Mouse (Mus musculus): ENCODE data around the gene Rnf121.
"Not testable (repeated sequence)": the region's sequence is repeated elsewhere in the genome, so short reads cannot be mapped to it uniquely, and the experiment has no call there.

The Rnf121 gene

DNA sequence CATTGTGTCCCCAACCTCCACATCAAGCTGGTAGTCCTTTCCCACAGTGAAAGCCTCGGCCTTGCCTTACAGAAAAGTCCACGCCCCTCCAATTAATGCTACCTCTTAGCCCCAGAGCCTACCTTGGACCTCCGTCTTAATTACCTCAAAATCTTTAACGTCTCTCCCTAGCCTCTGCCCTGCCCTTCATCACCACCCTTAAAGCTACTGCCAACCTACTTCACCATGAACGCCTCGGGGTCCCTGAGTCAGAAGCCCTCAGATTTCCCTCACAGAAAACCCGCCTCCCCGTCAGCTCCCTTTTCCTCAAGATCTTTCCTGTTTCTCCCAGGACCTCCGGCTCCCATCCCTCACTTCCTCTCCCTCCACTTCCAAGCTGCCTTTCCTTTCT, 619 bp downstream of the Rnf121 start:
- no peak for DNase-seq (ENCODE audit: low read depth, low spot score)

GRCm38 (mm10) chr7:102063891-102064290, 1.4 kb downstream of the Rnf121 start:
- no peak for DNase-seq (ENCODE audit: low read depth, low spot score)

- no peak for DNase-seq (ENCODE audit: low read depth, low spot score)
Observed at GRCm38 (mm10) chr7:102062203-102062602, 3.1 kb downstream of the Rnf121 start.

GRCm38 (mm10) chr7:102061353-102061752, 3.9 kb downstream of the Rnf121 start:
- DNase-seq (ENCODE audit: low read depth, low spot score): no peak

DNA sequence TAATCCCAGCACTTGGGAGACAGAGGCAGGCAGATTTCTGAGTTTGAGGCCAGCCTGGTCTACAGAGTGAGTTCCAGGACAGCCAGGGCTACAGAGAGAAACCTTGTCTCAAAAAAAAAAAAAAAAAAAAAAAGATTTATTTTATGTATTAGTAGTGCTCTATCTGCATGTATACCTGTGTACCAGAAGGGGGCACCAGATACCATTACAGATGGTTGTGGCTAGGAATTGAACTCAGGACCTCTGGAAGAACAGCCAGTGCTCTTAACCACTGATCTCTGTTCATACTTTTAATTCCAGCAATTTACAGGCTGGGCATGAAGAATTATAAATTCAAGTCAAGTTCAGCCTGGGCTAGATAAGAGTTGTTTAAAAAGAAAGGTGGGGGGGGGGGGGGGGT, 16.7 kb downstream of the Rnf121 start:
- DNase-seq (ENCODE audit: low read depth, low spot score): peak; percentile 52

DNA sequence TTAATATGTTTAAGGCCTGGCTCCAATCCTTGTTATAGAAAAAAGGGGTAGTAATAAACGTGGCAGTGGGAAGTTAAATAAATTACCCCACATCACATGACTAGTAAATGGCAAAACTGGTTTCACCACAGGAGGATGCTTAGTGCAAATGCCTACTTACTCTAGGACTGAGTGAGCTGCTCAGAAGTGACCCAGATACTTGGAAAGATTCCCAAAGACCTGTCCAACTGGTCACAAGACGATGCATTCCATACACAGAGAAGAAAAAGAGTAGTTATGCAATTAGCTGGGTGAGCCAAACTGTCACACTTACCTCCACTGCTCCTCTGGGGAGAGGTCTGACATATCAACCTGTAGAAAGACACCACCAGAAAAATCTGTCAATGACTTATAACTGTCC, 23.0 kb downstream of the Rnf121 start:
- no peak for DNase-seq (ENCODE audit: low read depth, low spot score)

GRCm38 (mm10) chr7:102037318-102037717, 28.0 kb downstream of the Rnf121 start:
- no peak for DNase-seq (ENCODE audit: low read depth, low spot score)

GRCm38 (mm10) chr7:102035534-102035933, 29.7 kb downstream of the Rnf121 start:
- no peak for DNase-seq (ENCODE audit: low read depth, low spot score)

DNA sequence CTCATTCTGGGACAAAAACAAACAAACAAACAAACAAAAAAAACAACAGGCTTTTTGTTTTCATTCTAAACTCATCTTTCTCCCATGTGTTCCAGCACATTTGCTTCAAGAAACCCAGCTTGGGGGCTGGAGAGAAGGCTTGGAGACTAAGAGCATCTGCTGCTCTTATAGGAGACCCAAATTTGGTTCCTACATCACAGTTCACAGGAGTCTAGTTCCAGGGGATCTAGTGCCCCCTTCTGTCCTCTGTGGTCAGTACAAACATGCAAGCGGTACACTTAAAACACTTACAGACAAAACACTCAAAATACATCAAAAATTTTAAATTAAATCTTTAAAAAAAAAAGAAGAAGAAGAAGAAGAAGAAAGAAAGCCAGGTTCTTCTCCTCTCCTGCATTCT, 30.4 kb downstream of the Rnf121 start:
- peak; percentile 18 for DNase-seq (ENCODE audit: low read depth, low spot score)

GRCm38 (mm10) chr7:102025187-102026119, 39.8 kb downstream of the Rnf121 start:
- no peak for DNase-seq (ENCODE audit: low read depth, low spot score)

- no peak for DNase-seq (ENCODE audit: low read depth, low spot score)
Observed at GRCm38 (mm10) chr7:102023821-102024220, 41.4 kb downstream of the Rnf121 start.

GRCm38 (mm10) chr7:102020934-102021333, 44.3 kb downstream of the Rnf121 start:
- not testable (repeated sequence) for DNase-seq (ENCODE audit: low read depth, low spot score)

GRCm38 (mm10) chr7:102019362-102019761, 45.9 kb downstream of the Rnf121 start:
- DNase-seq (ENCODE audit: low read depth, low spot score): no peak

DNA sequence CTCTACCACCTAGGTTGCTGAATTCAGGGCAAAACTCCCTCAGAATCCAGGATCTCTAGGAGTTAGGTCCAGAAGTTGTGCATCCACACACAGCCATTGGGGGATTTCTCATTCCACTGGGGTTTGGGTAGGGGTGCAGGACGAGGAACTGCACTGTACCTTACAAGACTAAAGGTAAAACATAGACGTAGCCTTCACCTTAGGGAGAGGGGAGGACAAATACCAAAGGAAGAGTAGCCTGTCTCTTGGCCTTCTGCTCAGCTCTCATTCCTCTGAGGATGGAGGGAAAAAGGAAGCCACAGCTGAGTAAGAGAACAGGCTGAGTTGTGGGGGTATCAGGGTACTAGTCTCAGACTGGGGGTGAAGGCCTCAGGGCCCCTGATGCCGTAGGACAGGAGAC, 46.7 kb downstream of the Rnf121 start, which contains the start of gene Il18bp:
Gene Il18bp (minus strand): TSS at position 101 of the 400 bp plus-strand sequence.
- no peak for DNase-seq (ENCODE audit: low read depth, low spot score)

DNA sequence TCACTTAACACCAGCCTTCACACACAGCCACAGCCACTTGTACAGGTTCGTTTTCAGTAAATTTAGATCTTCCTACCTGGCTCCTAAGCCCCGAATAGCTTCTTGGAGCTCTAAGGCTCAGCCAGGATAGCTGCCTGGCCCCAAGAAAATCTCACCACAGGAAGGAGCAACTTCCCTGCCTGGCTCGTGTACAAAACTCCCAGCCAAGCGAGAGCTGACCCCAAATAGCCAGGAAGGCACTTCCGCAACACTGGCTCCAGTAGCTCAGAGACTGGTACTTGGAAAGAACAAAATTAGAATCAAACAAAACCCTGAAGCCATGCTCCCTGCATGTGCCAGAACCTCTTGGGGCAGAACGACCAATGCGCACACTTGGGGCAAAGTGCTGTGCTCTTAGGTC, 47.2 kb downstream of the Rnf121 start:
- DNase-seq (ENCODE audit: low read depth, low spot score): no peak

- no peak for DNase-seq (ENCODE audit: low read depth, low spot score)
Observed at GRCm38 (mm10) chr7:102017452-102017851, 47.8 kb downstream of the Rnf121 start.

DNA sequence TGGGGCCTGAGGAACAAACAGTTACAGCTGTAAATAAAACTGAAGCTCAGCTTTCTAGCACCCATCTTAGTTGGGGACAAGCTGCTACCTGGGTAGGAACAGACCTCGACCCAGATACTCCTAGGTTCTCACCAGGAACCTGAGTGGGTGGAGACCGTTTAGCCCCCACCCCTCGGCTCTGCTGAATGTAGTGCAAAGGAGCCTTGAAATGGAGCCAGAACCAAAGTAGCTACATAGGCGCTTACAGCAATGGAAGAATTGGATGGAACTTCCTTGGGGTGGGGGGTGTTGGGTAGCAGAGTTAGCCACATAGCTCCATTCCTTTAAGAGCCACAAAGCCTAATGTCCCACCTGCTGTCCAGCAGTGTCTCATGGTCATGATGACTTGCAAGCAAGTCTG, 48.3 kb downstream of the Rnf121 start:
- no peak for DNase-seq (ENCODE audit: low read depth, low spot score)

DNA sequence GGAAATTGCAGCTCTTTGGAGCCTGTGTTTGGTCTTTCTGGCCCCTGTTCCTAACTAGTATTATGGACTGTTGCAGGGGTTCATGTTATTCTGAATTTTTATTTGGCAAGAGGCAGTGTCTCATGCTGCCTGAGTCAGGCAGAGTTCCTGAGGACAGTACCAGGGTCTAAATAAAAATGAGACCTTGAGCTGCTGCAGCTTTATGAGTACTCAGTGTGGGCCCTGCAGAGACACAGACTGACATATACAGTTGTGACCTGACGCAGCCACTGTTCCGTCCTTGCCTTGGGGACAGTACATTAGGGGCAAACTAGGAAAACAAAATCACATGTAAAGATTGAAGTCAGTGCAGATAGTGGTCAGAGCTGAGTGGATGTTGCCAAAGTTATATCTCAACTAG, 50.3 kb downstream of the Rnf121 start:
- no peak for DNase-seq (ENCODE audit: low read depth, low spot score)

DNA sequence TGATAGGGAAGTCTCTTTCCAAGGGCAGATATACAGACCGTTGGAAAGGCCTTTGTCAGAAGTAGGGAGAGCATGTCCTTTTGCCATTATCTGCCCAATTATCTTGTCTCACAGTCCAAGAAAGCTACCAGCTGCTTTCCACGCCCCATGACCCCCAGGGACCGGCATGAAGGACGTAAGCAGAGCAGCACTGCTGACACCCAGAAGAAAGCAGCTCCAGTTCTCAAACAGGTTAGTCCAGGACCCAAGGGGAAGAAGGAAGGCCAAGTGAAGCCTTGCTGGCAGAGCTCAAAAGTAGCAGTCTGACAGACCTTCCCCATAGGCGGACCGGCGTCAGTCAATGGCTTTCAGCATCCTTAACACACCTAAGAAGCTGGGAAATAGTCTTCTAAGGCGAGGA, 51.9 kb downstream of the Rnf121 start:
- no peak for DNase-seq (ENCODE audit: low read depth, low spot score)

DNA sequence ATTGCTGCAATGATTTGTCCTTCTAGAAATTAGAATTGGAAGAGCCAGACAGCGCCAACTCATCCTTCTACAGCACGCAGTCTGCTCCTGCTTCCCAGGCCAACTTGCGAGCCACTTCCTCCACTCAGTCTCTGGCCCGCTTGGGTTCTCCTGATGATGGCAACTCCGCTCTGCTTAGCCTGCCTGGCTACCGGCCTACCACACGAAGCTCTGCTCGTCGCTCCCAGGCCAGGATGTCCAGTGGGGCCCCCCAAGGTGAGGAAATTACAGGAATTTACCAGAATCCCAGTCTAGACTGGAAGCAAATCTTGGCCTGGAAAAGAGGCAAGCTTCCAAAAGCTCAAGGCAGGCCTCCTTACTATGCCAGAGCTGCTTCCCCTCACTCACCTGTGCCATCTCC, 53.4 kb downstream of the Rnf121 start:
- DNase-seq (ENCODE audit: low read depth, low spot score): no peak

GRCm38 (mm10) chr7:102006520-102006919, 58.7 kb downstream of the Rnf121 start:
- DNase-seq (ENCODE audit: low read depth, low spot score): no peak

DNA sequence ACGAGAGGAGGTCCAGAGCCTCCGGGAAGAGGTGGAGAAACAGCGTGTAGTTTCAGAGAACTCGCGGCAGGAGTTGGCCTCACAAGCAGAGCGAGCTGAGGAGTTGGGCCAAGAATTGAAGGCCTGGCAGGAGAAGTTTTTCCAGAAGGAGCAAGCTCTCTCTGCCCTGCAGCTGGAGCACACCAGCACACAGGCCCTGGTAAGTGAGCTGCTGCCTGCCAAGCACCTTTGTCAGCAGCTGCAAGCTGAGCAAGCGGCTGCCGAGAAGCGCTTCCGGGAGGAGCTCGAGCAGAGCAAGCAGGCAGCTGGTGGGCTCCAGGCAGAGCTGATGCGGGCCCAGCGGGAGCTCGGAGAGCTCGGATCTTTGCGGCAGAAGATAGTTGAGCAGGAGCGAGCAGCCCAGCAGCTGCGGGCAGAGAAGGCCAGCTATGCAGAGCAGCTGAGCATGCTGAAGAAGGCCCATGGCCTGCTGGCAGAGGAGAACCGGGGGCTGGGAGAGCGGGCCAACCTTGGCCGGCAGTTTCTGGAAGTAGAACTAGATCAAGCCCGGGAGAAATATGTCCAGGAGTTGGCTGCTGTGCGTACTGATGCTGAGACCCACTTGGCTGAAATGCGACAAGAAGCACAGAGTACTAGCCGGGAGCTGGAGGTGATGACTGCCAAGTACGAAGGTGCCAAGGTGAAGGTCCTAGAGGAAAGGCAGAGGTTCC, 64.2 kb downstream of the Rnf121 start:
- DNase-seq (ENCODE audit: low read depth, low spot score): peak; percentile 43

DNA sequence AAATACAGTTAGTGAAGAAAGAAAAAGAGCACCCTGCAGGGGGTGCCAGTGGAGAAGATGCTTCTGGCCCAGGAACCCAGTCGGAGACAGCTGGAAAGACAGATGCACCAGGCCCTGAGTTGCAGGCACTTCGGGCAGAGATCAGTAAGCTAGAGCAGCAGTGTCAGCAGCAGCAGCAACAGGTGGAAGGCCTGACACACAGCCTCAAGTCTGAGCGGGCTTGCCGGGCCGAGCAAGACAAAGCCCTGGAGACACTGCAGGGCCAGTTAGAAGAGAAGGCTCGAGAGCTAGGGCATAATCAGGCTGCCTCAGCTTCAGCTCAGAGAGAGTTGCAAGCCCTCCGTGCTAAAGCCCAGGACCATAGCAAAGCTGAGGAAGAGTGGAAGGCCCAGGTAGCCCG, 65.0 kb downstream of the Rnf121 start:
- DNase-seq (ENCODE audit: low read depth, low spot score): no peak
